Mouse (Mus musculus): ENCODE data around the gene Uncx. TPM values are rescaled to one million over a fixed set of nuclear protein-coding genes. Genes with fewer than 3 reads are reported as not detected.

Uncx gene
- 92.9 and 107 TPM in 2 replicates for polyA plus RNA-seq (2016; fragmentation: Nextera tagmentation; extraction: Ambion mirVana)

DNA sequence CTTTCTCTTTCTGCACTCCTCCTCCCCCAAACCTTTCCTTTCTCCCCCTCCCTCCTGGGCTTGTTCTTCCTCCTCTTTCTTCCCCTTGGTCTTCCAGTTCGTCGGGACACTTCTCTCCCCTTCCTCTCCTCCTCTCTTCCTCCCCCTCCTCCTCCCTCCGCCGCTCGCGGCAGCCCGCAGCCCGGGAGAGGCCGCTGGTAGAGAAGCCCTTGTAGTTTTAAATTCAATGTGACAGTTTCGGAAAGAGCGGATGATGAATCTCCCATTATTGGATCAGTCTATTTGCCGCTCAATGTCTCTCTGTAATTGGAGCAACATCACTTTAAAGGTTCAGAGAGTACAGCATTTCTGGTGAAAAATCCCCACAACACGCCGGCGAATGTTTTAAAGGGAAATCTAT, at the start of gene Uncx:
Gene Uncx, plus strand, starts transcription at position 281 of the 400 bp plus-strand sequence.
- H3K4me2 ChIP-seq (replicated peaks): peak within 1 kb of the TSS; percentile 66
- no peak for ATAC-seq (ENCODE audit: low FRiP score, low read depth)
- H3K36me3 ChIP-seq: peaks cover 6% of the 10 kb centered on the region; the same call in 1 of the 2 replicates
- H3K9me3 ChIP-seq: no peaks in the 10 kb centered on the region
- H3K4me3 ChIP-seq: peak within 1 kb of the TSS; percentile 68
- peak within 1 kb of the TSS; percentile 74 for H3K27ac ChIP-seq
- peaks cover 86% of the 10 kb centered on the region for H3K27me3 ChIP-seq (replicated peaks)
- peak within 1 kb of the TSS; percentile 85 for H3K9ac ChIP-seq
- WGBS: under 1% methylated on average over 15 of the region's 15 CpGs
- H3K4me1 ChIP-seq: peaks cover 35% of the 10 kb centered on the region

DNA sequence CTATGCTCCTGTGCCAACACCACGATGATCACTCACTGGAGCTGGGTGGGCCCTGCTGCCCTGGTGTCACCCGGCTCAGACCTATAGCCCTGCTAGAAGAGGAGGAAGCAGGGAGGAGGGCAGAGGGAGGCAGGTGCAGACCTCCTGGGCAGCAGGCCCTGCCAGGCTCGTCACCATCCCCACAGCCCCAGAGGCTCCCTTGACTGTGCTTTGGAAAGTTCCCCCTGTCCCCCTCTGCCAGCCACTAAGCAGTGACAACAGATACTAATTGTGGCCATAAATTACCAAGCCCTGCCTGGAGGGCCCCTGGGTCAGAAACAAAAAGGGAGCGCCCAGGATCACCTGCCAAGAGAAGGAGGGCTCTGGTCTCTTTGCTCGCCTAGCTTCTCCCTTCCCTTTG, 49.6 kb upstream of the Uncx start:
- 26% methylated on average over 5 of the region's 5 CpGs for WGBS
- H3K4me1 ChIP-seq: no peaks in the 10 kb centered on the region; the same call in 1 of the 2 replicates
- 0 out of 2 replicates have a peak, but pooled peaks have one; percentile 37 for ATAC-seq (ENCODE audit: low FRiP score, low read depth)
- no peaks in the 10 kb centered on the region for H3K36me3 ChIP-seq
- H3K9ac ChIP-seq: no peak overlapping the region
- H3K27ac ChIP-seq: peak overlapping the region; percentile 7; the same call in 1 of the 2 replicates
- no peak overlapping the region for H3K4me3 ChIP-seq
- H3K27me3 ChIP-seq (replicated peaks): peaks cover 7% of the 10 kb centered on the region; the same call in 1 of the 2 replicates
- H3K4me2 ChIP-seq (replicated peaks): no peak overlapping the region
- H3K9me3 ChIP-seq: no peaks in the 10 kb centered on the region

DNA sequence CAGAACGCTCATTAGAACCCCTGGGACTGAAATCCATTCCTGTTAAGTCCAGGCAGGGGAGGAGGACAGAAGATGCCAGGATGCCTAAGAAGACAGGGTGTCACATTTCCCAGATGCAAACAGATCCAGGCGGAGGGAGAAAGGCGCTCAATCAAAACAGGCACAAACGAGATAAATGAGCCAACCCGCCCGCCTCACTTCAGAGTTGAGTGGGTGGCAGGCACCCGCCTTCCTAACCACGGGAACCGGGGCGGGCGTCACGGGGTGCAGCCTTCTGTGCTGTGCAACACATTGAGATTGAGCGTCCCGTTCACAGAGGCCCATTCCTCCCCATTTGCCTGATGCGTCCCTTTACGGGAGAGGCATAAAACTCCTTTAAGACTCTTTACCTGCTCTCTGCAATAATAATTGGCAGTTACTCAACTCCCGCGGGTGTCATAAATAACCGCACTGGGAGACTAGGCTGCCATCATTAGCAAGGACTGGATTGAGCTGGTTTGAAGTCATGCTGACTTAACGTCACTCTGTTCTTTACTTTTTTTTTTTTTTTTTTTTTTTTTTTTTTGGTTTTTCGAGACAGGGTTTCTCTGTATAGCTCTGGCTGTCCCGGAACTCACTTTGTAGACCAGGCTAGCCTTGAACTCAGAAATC, 48.1 kb upstream of the Uncx start:
- Histone ChIP-seq H3K4me3 (no peak overlapping the region), H3K9ac (no peak overlapping the region), H3K36me3 (no peaks in the 10 kb centered on the region), H3K9me3 (no peaks in the 10 kb centered on the region), H3K4me2 (replicated peaks) (no peak overlapping the region), H3K27me3 (replicated peaks) (peaks cover 7% of the 10 kb centered on the region; the same call in 1 of the 2 replicates), H3K27ac (no peak overlapping the region), H3K4me1 (no peaks in the 10 kb centered on the region; the same call in 1 of the 2 replicates)
- ATAC-seq (ENCODE audit: low FRiP score, low read depth): 0 out of 2 replicates have a peak, but pooled peaks have one; percentile 41
- 41% methylated on average over 22 of the region's 22 CpGs for WGBS

DNA sequence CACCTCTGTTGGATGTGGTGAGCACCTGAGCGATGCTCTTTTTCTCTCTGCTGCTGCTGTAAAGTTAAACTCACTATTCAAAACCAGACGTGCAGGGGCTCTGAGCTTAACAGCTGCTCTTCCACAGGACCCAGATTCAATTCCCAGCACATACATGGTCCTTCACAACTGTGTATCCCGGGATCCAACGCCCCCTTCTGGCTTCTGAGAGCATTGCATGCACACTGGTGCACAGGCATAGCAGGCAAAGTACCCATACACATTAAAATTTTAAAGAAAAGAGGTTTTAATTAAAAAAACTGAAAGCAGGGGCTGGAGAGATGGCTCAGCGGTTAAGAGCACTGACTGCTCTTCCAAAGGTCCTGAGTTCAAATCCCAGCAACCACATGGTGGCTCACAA, 46.4 kb upstream of the Uncx start:
- Histone ChIP-seq H3K27ac (no peak overlapping the region), H3K4me2 (replicated peaks) (no peak overlapping the region), H3K4me1 (no peaks in the 10 kb centered on the region), H3K9me3 (no peaks in the 10 kb centered on the region), H3K27me3 (replicated peaks) (peaks cover 11% of the 10 kb centered on the region; the same call in 1 of the 2 replicates), H3K9ac (no peak overlapping the region), H3K4me3 (no peak overlapping the region), H3K36me3 (no peaks in the 10 kb centered on the region)
- no peak for ATAC-seq (ENCODE audit: low FRiP score, low read depth)
- 56% methylated on average over 5 of the region's 5 CpGs for WGBS

DNA sequence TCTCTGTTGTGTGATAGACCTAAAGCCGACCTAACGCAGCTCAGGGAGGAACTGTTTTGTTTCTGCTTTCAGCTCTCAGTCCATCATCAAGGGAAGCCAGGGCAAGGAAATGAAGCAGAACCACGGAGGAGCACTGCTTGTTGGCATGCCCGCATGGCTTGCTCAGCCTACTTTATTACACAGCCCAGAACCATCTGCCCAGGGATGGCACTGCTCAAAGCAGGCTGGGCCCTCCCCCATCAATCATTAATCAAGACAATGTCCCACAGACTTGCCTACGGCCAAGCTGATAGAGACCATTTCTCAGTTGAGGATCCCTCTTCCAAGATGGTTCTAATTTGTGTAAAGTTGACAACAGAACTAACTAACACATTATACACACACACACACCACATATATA, 44.5 kb upstream of the Uncx start:
- H3K27ac ChIP-seq: no peak overlapping the region
- H3K9ac ChIP-seq: no peak overlapping the region
- WGBS: 53% methylated on average over 5 of the region's 5 CpGs

DNA sequence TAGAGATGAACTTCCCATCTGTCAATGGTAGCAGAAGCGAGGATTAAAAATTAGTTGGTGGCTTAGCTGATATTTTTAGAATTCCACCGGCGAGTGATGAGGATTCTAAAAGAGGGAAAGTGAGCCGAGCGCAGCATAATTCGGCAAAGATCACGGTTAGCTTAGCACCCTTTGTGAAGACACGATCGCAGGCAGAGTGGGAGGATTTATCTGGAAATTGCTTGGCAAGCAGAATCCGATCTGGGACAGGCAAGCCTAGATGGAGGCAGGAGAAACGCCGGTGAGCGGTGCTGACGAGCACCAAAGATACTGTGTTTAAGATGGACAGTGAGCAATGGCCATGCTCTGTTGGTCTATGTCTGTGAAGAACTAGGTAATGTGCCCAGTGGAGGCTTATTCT, 41.0 kb upstream of the Uncx start:
- no peaks in the 10 kb centered on the region for H3K36me3 ChIP-seq
- no peaks in the 10 kb centered on the region for H3K4me1 ChIP-seq
- no peak overlapping the region for H3K4me3 ChIP-seq
- no peak overlapping the region for H3K4me2 ChIP-seq (replicated peaks)
- WGBS: 90% methylated on average over 14 of the region's 14 CpGs
- H3K9me3 ChIP-seq: no peaks in the 10 kb centered on the region
- no peak overlapping the region for H3K9ac ChIP-seq
- peaks cover 22% of the 10 kb centered on the region; the same call in 1 of the 2 replicates for H3K27me3 ChIP-seq (replicated peaks)
- no peak overlapping the region for H3K27ac ChIP-seq
- ATAC-seq (ENCODE audit: low FRiP score, low read depth): no peak

More for the DNA sequence above, 44.5 kb upstream of the Uncx start:
- no peak for ATAC-seq (ENCODE audit: low FRiP score, low read depth)
- no peaks in the 10 kb centered on the region for H3K9me3 ChIP-seq
- no peak overlapping the region for H3K4me3 ChIP-seq
- H3K27me3 ChIP-seq (replicated peaks): peaks cover 16% of the 10 kb centered on the region; the same call in 1 of the 2 replicates
- no peaks in the 10 kb centered on the region for H3K36me3 ChIP-seq
- H3K4me1 ChIP-seq: no peaks in the 10 kb centered on the region
- H3K4me2 ChIP-seq (replicated peaks): no peak overlapping the region

DNA sequence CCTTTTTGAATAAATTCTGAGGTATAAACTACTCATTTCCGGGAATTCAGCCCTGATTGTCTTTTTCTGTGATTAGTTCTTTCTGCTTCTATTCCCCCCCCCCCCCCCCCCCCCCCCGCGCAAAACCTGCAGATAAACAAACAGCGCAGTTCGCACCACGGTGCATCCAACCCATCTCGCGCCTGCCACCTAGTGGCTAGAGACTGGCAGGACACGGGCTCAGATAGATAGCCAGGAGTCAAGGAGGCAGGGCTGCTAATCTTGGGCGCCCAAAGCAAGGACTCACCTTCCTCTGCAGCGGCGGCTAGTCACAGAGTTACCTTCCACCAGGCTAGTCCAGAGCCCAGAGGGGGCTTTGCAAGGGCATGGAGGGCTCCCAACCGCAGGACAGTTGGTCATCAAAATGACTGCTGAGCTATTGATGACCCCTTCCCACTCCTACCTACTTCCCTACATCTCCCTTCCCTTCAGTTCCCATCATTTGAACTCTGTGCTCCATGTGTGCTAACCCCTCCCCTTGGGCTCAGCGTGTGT, 38.2 kb upstream of the Uncx start:
- no peaks in the 10 kb centered on the region for H3K9me3 ChIP-seq
- WGBS: 6% methylated on average over 12 of the region's 14 CpGs
- H3K4me3 ChIP-seq: no peak overlapping the region
- no peaks in the 10 kb centered on the region for H3K36me3 ChIP-seq
- H3K4me2 ChIP-seq (replicated peaks): no peak overlapping the region
- H3K4me1 ChIP-seq: no peaks in the 10 kb centered on the region
- ATAC-seq (ENCODE audit: low FRiP score, low read depth): 0 out of 2 replicates have a peak, but pooled peaks have one; percentile 7
- peaks cover 21% of the 10 kb centered on the region; the same call in 1 of the 2 replicates for H3K27me3 ChIP-seq (replicated peaks)
- H3K27ac ChIP-seq: no peak overlapping the region
- H3K9ac ChIP-seq: no peak overlapping the region

DNA sequence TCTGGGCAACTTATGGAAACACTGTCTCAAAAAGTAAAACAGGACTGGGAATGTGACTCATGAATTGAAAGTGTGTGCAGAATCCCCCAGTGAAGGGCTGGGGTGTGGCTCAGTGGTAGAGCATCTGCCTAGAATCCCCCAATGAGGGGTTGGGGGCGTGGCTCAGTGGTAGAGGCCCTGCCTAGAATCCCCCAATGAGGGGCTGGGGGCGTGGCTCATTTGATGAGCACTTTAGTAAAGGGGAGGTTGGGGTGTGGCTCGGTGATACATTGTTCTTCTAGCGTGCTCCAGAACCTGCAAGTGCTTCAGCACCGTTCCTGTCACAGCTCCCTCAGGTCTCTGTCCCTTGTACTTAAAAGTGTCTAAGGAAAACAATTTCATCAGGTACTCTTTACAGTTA, 37.1 kb upstream of the Uncx start:
- no peak for ATAC-seq (ENCODE audit: low FRiP score, low read depth)
- peaks cover 28% of the 10 kb centered on the region for H3K27me3 ChIP-seq (replicated peaks)
- WGBS: 19% methylated on average over 5 of the region's 5 CpGs

DNA sequence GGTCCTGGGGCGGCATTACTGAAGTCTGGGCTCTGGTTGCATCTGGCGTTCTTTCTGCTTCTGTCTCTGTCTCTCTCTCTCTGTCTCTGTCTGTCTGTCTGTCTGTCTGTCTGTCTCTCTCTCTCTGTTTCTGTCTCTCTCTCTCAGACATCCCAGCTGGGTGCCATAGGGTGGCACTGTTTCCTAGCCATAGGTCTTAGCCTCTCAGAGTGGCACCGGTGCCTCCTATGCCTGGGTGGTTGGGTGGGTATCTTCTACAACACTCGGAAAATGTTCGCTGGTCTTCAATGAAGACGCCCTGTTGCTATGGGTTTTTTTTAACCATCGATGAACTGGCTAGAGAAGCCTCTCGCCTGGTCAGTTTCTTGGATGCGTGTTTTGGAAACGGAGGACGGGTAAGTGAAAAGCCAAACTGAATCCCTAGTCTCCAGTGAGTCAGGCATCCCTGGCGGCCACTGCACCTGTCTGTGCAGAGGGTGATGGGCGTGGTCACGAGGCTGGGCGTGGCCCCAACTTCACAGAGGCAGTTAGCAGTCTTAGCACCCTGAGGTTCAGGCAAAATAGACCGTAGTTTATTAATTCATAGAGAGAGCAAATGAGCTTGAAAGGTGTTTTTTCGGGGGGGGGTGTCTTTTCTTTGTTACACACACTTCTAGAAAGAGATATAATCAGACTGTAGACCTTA, 32.5 kb upstream of the Uncx start:
- Histone ChIP-seq H3K27me3 (replicated peaks) (peaks cover 27% of the 10 kb centered on the region), H3K9me3 (no peaks in the 10 kb centered on the region), H3K36me3 (no peaks in the 10 kb centered on the region), H3K27ac (no peak overlapping the region), H3K9ac (no peak overlapping the region), H3K4me3 (no peak overlapping the region), H3K4me1 (no peaks in the 10 kb centered on the region), H3K4me2 (replicated peaks) (no peak overlapping the region)
- ATAC-seq (ENCODE audit: low FRiP score, low read depth): no peak
- WGBS: 19% methylated on average over 17 of the region's 17 CpGs

More for the DNA sequence above, 37.1 kb upstream of the Uncx start:
- no peak overlapping the region for H3K4me2 ChIP-seq (replicated peaks)
- H3K9ac ChIP-seq: no peak overlapping the region
- no peak overlapping the region for H3K27ac ChIP-seq
- no peaks in the 10 kb centered on the region for H3K4me1 ChIP-seq
- no peaks in the 10 kb centered on the region for H3K36me3 ChIP-seq
- H3K9me3 ChIP-seq: no peaks in the 10 kb centered on the region
- no peak overlapping the region for H3K4me3 ChIP-seq

DNA sequence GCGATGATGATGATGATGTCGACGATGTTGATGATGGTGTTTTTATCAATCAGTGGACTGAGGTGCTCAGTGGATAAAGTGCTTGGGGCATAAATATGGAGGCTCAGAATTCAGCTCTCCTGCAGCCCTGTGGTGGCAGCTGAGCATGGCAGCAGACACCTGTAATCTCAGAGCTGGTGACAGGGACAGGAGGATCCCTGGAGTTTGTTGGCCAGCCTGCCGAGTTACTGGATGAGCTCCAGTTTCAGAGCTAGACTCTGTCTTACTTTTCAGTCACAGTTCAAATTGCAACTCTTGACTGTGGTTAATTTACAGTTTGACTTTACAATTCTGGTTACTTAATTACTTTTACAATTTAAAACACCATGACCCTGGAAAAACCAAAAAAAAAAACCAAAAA, 31.1 kb upstream of the Uncx start:
- no peak overlapping the region for H3K4me2 ChIP-seq (replicated peaks)
- 86% methylated on average over 4 of the region's 4 CpGs for WGBS

DNA sequence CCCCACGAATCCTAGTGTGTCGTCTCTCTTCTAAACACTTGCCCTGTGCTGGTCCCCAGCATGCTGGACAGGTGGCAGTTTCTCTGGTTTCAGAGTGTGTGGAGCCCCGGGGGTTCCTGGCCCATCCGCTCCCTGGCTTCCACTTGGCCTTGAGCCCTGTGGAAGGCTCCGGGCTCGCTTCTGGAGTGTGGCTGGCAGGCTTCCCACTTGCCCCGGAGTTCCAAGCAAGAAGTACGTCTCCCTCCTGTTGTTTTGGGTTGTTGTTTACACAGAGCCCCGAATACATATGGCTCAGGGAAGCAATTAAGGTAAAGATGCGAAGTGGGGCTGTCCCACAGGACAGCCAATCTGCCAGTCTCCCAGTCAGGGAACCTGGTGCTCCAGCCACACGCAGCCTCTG, 27.0 kb upstream of the Uncx start:
- Histone ChIP-seq H3K36me3 (no peaks in the 10 kb centered on the region), H3K4me3 (no peak overlapping the region), H3K4me2 (replicated peaks) (no peak overlapping the region), H3K27me3 (replicated peaks) (peaks cover 16% of the 10 kb centered on the region), H3K27ac (no peak overlapping the region), H3K9ac (no peak overlapping the region), H3K4me1 (no peaks in the 10 kb centered on the region), H3K9me3 (no peaks in the 10 kb centered on the region)
- WGBS: 41% methylated on average over 11 of the region's 11 CpGs
- no peak for ATAC-seq (ENCODE audit: low FRiP score, low read depth)

More for the DNA sequence above, 31.1 kb upstream of the Uncx start:
- ATAC-seq (ENCODE audit: low FRiP score, low read depth): no peak
- Histone ChIP-seq H3K36me3 (no peaks in the 10 kb centered on the region), H3K27ac (no peak overlapping the region), H3K9ac (no peak overlapping the region), H3K27me3 (replicated peaks) (peaks cover 22% of the 10 kb centered on the region), H3K9me3 (no peaks in the 10 kb centered on the region), H3K4me1 (no peaks in the 10 kb centered on the region), H3K4me3 (no peak overlapping the region)

DNA sequence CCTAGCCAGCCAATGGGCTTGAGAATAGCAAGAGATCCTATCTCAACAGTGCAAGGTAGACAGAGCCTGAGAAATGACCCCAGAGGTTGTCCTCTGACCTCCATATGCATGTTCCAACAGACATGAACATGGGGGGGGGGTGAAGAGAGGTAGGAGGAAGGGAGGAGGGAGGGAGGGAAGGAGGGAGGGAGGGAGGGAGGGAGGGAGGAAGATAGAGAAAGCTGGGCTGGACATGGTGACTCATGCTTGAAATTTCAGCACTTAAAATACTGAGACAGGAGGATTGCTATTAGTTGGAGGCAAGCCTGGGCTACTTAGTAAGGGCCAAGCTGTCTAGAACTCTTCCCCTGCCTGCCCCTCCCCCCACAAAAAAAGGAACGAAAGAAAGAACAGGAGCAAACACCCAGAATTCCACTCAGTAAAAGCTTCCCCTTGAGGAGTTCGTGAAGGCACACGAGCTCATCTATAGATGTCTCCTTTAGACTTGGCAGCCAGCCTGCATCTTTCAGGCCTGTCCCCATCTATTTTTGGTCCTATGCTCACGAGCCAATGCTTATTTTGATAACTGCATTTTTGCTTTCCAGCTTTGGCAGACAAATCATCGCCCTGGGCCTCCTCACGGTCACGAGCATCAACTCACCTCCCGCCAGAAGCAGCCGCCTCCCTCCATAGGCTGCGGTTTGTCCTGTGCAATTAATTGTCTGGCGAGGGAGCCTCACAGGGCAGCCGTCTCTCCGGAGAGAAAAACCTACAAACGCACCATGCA, 23.0 kb upstream of the Uncx start:
- Histone ChIP-seq H3K27ac (no peak overlapping the region), H3K4me1 (no peaks in the 10 kb centered on the region), H3K4me2 (replicated peaks) (no peak overlapping the region), H3K9ac (no peak overlapping the region), H3K9me3 (no peaks in the 10 kb centered on the region), H3K4me3 (no peak overlapping the region), H3K36me3 (no peaks in the 10 kb centered on the region), H3K27me3 (replicated peaks) (peaks cover 30% of the 10 kb centered on the region)
- no peak for ATAC-seq (ENCODE audit: low FRiP score, low read depth)
- 57% methylated on average over 14 of the region's 14 CpGs for WGBS

Data from neural tube, embryonic 12.5 days (tissue).